Mouse (Mus musculus): ENCODE results near the gene Lin7a.

Lin7a gene

GRCm38 (mm10) chr10:107467819-107468218 lies 196.3 kb downstream of the Lin7a start:
- no peak for DNase-seq (ENCODE audit: low spot score)
